Mouse (Mus musculus): Measurements from ENCODE around the gene Msi1. TPM values are rescaled to one million over a fixed set of nuclear protein-coding genes. Genes with fewer than 3 reads are reported as not detected.

Gene Msi1
- polyA plus RNA-seq, 1 experiment: 9.1 TPM

DNA sequence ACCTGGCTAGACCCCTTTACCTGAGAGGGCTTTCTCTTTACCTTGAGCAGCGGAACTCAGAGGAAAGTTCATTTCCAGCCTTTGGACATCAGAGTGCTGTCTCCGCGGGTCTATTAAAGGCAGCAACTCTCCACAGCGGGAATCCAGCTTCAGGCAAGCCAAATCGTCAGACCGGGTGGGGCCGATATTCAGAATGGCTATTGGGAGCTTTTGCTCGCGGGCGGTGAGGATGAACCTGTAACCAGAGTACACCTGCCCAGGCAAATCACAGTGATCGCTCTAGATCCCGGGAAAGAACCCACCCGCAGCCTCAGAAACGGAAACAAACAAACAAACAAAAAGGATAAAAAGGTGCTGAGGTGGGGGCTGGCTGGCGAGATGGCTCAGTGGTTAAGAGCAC lies 50.2 kb downstream of the Msi1 start:
- H3K27ac ChIP-seq (ENCODE audit: insufficient read depth, low read length): no peak overlapping the region
- no peaks in the 10 kb centered on the region for H3K4me1 ChIP-seq (ENCODE audit: control insufficient read depth, insufficient read depth, low read length)
- H3K4me3 ChIP-seq (ENCODE audit: insufficient read depth, low read length): no peak overlapping the region
- TF ChIP-seq CTCF (IDR thresholded peaks at IDR 0.05; ENCODE audit: borderline replicate concordance, insufficient read depth, low read length): no peak
- no peak for TF ChIP-seq POLR2A (IDR thresholded peaks at IDR 0.05; ENCODE audit: low read depth, low read length)

DNA sequence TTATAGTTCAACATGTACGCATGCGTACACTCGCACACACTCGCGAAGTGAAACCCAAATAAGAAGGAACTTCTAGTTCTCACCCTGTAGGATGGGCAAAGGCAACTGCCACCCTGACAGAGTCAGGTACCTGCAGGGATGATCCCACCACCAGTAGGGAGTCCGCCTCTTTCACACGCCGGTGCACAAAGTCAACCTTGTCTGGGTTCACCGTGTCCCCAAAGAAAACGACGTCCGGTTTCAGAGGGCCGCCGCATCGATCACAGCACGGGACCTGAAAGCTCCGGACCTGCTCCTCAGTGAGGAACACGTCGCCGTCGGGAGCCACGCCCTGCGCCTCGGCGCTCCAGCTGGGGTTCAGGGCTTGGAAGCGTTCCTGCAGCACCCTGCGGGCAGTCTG lies 50.7 kb downstream of the Msi1 start:
- H3K4me3 ChIP-seq (ENCODE audit: insufficient read depth, low read length): no peak overlapping the region
- no peak overlapping the region for H3K27ac ChIP-seq (ENCODE audit: insufficient read depth, low read length)
- no peaks in the 10 kb centered on the region for H3K4me1 ChIP-seq (ENCODE audit: control insufficient read depth, insufficient read depth, low read length)
- no peak for TF ChIP-seq POLR2A (IDR thresholded peaks at IDR 0.05; ENCODE audit: low read depth, low read length)
- TF ChIP-seq CTCF (IDR thresholded peaks at IDR 0.05; ENCODE audit: borderline replicate concordance, insufficient read depth, low read length): no peak

DNA sequence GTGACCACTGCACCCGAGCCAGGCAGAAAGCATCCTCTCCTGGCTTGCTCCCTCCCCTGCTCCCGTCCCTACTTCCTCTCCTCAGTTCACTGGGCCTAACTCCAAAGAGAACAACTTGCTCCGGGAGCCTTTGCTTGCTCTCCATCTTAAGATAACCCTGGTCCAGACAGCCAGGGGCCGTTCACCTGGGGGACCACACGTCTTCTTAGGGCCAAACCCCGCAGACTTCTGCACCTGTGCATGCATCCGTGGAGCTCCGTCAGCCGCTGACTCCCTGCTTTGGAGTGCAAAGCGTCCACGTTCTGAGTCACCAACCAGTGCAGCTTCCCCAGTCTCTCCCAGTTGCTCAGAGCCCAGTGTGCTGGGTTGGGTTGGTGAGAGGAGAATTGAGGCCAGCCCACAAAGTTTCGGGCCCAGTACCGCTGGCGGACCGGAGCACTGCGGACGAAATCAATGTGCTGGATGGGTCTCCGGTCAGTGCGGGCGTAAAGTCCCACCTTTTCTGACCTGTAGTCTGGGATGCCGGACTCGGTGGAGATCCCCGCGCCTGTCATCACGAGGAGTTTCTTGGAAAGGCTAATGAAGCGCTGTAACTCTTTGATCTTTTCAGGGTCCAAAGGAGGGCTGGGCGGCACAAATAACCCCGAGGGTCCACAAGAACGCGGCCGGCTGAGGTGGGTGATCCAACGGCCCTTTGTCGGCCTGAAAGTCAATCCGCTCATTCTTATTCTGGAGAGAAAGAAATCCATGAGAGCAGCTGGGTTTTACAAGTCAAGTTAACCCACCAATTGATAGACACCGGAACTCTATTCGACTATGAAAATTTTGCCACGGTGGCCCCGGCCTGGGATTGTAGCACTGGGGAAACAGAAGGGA lies 53.2 kb downstream of the Msi1 start:
- no peaks in the 10 kb centered on the region for H3K4me1 ChIP-seq (ENCODE audit: control insufficient read depth, insufficient read depth, low read length)
- H3K4me3 ChIP-seq (ENCODE audit: insufficient read depth, low read length): no peak overlapping the region
- no peak for TF ChIP-seq POLR2A (IDR thresholded peaks at IDR 0.05; ENCODE audit: low read depth, low read length)
- TF ChIP-seq CTCF (IDR thresholded peaks at IDR 0.05; ENCODE audit: borderline replicate concordance, insufficient read depth, low read length): no peak
- no peak overlapping the region for H3K27ac ChIP-seq (ENCODE audit: insufficient read depth, low read length)

DNA sequence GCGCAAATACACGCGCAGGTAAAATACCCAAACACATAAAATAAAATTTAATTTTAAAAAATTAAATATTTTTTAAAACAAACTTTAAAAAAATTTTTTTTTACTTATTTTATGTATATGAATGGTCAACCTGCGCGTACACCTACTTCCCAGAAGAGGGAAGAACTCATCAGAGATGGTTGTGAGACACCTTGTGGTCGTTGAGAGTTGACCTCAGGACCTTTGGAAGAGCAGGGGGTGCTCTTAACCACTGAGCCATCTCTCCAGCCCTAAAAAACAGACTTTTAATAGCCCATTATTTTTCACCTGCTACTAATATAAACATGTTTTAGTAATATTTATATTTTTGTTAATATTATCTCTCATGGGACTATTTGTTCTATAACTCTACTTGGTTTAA lies 54.0 kb downstream of the Msi1 start:
- TF ChIP-seq CTCF (IDR thresholded peaks at IDR 0.05; ENCODE audit: borderline replicate concordance, insufficient read depth, low read length): no peak
- no peak for TF ChIP-seq POLR2A (IDR thresholded peaks at IDR 0.05; ENCODE audit: low read depth, low read length)
- H3K4me3 ChIP-seq (ENCODE audit: insufficient read depth, low read length): no peak overlapping the region

DNA sequence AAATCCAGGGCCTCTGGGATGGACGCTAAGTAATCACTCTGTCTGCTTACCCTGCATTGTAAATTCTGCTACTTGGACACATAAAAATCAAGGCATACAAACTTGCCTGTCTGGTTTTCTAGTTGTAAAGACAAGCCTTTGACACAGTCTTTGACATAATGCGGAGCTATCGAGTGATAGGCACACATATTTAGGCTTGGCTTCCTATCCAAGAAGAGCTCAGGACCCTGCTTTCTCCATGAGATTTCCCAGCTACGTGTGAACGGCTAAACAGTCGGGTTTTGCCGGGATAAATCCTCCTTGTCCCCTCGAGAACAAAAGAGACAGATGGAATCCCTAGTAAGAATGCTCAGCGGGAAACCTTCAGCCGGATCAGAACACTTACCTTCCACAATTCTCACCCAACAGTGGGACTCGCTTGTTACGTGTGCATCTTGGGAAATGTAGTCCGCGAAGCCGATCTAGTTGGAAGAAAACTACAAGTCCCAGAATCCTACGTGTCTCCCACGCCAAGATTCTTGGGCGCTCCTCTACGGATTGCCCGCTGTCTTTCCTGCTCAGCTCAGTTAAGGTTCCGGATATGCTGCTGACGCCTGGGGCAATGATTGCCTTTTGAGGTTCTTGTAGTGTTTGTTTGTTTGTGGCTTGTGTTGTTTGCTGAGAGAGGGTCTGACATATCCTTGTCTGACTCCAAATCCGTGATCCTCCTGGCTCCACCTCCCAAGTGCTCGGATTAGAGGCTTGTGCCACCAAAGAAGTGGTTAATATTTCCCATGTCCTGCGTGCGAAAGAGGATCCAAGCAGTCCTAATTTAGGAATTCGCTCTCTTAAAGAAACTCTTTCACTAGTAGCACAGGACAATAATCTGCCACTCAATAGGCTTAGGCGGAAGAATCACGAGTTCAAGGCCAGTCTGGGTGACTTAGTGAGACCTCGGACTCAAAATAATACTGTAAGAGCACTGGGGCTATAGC lies 54.8 kb downstream of the Msi1 start, which contains the start of gene Sirt4:
Gene Sirt4, minus strand, starts transcription at position 779 of the 974 bp plus-strand sequence.
- H3K27ac ChIP-seq (ENCODE audit: insufficient read depth, low read length): peak within 1 kb of the TSS; percentile 36
- no peaks in the 10 kb centered on the region for H3K4me1 ChIP-seq (ENCODE audit: control insufficient read depth, insufficient read depth, low read length)
- peak within 1 kb of the TSS; percentile 76 for H3K4me3 ChIP-seq (ENCODE audit: insufficient read depth, low read length)
- peak; percentile 82 for TF ChIP-seq POLR2A (IDR thresholded peaks at IDR 0.05; ENCODE audit: low read depth, low read length)
- TF ChIP-seq CTCF (IDR thresholded peaks at IDR 0.05; ENCODE audit: borderline replicate concordance, insufficient read depth, low read length): no peak

More for the DNA sequence above, 54.0 kb downstream of the Msi1 start:
- Histone ChIP-seq H3K27ac (ENCODE audit: insufficient read depth, low read length) (no peak overlapping the region), H3K4me1 (ENCODE audit: control insufficient read depth, insufficient read depth, low read length) (no peaks in the 10 kb centered on the region)

DNA sequence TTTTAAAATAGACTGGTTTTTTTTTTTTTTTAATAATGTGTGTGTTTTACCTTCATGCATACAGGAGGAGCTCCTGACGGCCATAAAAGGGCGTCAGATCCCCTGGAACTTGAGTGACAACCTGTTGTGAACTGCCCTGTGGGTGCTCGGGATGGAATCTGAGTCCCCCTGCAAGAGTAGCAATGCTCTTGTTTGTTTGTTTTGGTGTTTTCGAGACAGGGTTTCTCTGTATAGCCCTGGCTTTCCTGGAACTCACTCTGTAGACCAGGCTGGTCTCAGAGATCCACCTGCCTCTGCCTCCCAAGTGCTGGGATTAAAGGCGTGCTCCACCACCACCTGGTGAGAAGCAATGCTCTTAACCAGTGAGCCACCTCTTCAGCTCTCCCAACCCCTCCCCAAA lies 55.6 kb downstream of the Msi1 start:
- no peak overlapping the region for H3K27ac ChIP-seq (ENCODE audit: insufficient read depth, low read length)
- no peaks in the 10 kb centered on the region for H3K4me1 ChIP-seq (ENCODE audit: control insufficient read depth, insufficient read depth, low read length)
- no peak overlapping the region for H3K4me3 ChIP-seq (ENCODE audit: insufficient read depth, low read length)
- TF ChIP-seq POLR2A (IDR thresholded peaks at IDR 0.05; ENCODE audit: low read depth, low read length): no peak
- TF ChIP-seq CTCF (IDR thresholded peaks at IDR 0.05; ENCODE audit: borderline replicate concordance, insufficient read depth, low read length): no peak

DNA sequence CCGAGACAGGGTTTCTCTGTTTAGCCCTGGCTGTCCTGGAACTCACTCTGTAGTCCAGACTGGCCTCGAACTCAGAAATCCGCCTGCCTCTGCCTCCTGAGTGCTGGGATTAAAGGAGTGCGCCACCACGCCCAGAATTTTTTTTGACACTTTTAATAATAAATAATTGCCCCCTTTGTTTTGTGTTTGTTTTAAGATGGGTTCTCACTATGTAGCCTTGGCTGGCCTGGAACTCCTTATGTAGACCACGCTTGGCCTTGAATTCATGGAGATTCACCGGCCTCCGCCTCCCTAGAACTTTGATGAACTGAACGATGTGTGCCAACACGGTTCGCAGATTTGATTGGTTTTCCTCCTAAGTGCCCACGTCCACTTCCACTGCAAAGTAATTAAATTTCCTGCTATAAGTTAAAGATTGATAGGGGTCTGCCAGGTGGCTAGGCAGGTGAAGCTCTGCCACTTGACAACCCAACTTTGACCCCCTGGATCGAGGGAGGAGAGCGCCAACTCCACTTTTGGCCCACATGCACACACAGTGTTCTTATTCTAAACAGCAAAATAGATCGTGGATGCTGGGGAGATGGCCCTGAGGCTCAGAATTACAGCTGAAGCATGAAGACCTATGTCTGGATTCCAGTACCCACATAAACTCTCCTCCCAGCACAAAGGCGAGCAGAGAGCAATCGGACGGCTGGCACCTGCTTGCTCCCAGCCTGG lies 56.2 kb downstream of the Msi1 start:
- TF ChIP-seq CTCF (IDR thresholded peaks at IDR 0.05; ENCODE audit: borderline replicate concordance, insufficient read depth, low read length) (no peak), POLR2A (IDR thresholded peaks at IDR 0.05; ENCODE audit: low read depth, low read length) (no peak)

DNA sequence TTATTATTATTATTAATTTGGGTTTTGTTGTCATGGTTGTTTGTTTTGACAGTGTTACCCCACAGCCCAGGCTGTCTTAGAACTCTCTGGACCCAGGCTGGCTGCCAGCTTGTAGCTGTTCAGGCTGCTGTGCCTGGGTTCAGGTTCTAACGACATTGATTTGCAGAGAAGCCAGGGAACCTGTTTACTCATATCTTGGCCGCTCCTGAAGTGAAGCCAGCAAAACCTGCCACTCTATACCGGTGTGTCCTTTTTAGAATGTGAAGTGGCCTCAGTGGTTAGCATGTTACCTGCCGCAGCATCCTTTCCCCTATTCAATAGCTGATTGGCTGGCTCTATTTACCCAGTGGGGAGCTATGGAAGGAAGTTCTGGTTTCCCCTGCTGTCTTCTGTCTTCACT lies 57.3 kb downstream of the Msi1 start:
- Histone ChIP-seq H3K4me3 (ENCODE audit: insufficient read depth, low read length) (no peak overlapping the region), H3K4me1 (ENCODE audit: control insufficient read depth, insufficient read depth, low read length) (no peaks in the 10 kb centered on the region), H3K27ac (ENCODE audit: insufficient read depth, low read length) (no peak overlapping the region)
- TF ChIP-seq POLR2A (IDR thresholded peaks at IDR 0.05; ENCODE audit: low read depth, low read length): no peak
- no peak for TF ChIP-seq CTCF (IDR thresholded peaks at IDR 0.05; ENCODE audit: borderline replicate concordance, insufficient read depth, low read length)

More for the DNA sequence above, 56.2 kb downstream of the Msi1 start:
- Histone ChIP-seq H3K4me3 (ENCODE audit: insufficient read depth, low read length) (no peak overlapping the region), H3K27ac (ENCODE audit: insufficient read depth, low read length) (no peak overlapping the region), H3K4me1 (ENCODE audit: control insufficient read depth, insufficient read depth, low read length) (no peaks in the 10 kb centered on the region)

DNA sequence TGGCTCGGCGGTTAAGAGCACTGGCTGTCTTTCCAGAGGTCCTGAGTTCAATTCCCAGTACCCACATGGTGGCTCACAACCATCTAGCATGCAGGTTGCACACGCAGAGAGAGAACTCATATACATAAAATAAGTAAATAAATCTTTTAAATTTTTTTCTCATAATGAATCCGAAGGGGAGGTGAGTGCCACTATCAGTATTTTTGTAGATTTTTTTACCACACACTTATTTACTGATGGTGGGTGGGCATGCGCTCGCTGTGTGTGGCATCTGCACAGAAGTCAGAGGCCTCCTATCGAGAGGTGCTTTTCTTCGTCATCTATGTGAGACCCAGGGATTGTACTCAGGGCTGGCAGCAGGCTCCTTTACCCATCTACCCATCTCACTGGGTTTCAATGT lies 58.0 kb downstream of the Msi1 start:
- H3K4me1 ChIP-seq (ENCODE audit: control insufficient read depth, insufficient read depth, low read length): 0 out of 2 replicates have a peak, but pooled peaks cover 4% of the 10 kb centered on the region
- no peak overlapping the region for H3K4me3 ChIP-seq (ENCODE audit: insufficient read depth, low read length)
- no peak overlapping the region for H3K27ac ChIP-seq (ENCODE audit: insufficient read depth, low read length)
- TF ChIP-seq POLR2A (IDR thresholded peaks at IDR 0.05; ENCODE audit: low read depth, low read length): no peak
- no peak for TF ChIP-seq CTCF (IDR thresholded peaks at IDR 0.05; ENCODE audit: borderline replicate concordance, insufficient read depth, low read length)

All from embryonic fibroblast, embryonic 13.5 days (primary cell).